Mouse (Mus musculus) MEL (cell line): ENCODE measurements around the gene Rab11fip5. TPM values are rescaled to one million over a fixed set of nuclear protein-coding genes. Genes with fewer than 3 reads are reported as not detected.

ENCODE experiments used
- DNase-seq: peaks from one replicate; pipeline ENCODE4 v3.0.0; 2011; ENCODE audit warnings: low read depth, low spot score
- H3K27ac ChIP-seq: 2 replicates; pipeline ENCODE4 v1.5.1; 2012; ENCODE audit warnings: low read depth, mild to moderate bottlenecking, control low read depth, low read length, moderate library complexity; ENCODE audit not compliant: control insufficient read depth
- H3K27me3 ChIP-seq, 2 experiments: fragments of 150-350 bp in 1 of 2; sonication (generic) in 1 of 2; 2 replicates each; pipeline ENCODE4 v1.6.1; 2012; ENCODE audit warnings: low read length in 2 of 2, mild to moderate bottlenecking in 2 of 2, improper control_type of control experiment in 1 of 2, moderate library complexity in 1 of 2; ENCODE audit not compliant: insufficient read depth in 2 of 2, control insufficient read depth in 1 of 2
- H3K36me3 ChIP-seq, 2 experiments: 2 replicates each; pipeline ENCODE4 v1.6.1; 2012 to 2014; ENCODE audit warnings: low read length in 2 of 2, improper control_type of control experiment in 1 of 2, inconsistent platforms in 1 of 2, mild to moderate bottlenecking in 1 of 2; ENCODE audit not compliant: insufficient read depth in 2 of 2, control insufficient read depth in 1 of 2
- H3K4me1 ChIP-seq, 2 experiments: fragments of 150-350 bp in 1 of 2; sonication (generic) in 1 of 2; 2 replicates each; pipeline ENCODE4 v1.6.1; 2012; ENCODE audit warnings: low read length in 2 of 2, improper control_type of control experiment in 1 of 2, mild to moderate bottlenecking in 1 of 2; ENCODE audit not compliant: insufficient read depth in 2 of 2, control insufficient read depth in 1 of 2
- H3K4me3 ChIP-seq, 2 experiments: fragments of 150-350 bp in 1 of 2; sonication (generic) in 1 of 2; 2 replicates each; pipeline ENCODE4 v1.5.1; 2012; ENCODE audit warnings: low read depth in 2 of 2, low read length in 2 of 2, mild to moderate bottlenecking in 2 of 2, moderate library complexity in 2 of 2, control low read depth in 1 of 2, improper control_type of control experiment in 1 of 2; ENCODE audit not compliant: control insufficient read depth in 1 of 2, insufficient read depth in 1 of 2
- H3K79me2 ChIP-seq: 2 replicates; pipeline ENCODE4 v1.6.1; 2012; ENCODE audit warnings: mild to moderate bottlenecking, low read length, moderate library complexity; ENCODE audit not compliant: control insufficient read depth, poor library complexity, insufficient read depth
- H3K9ac ChIP-seq: 2 replicates; pipeline ENCODE4 v1.6.1; 2012; ENCODE audit warnings: low read depth, mild to moderate bottlenecking, control low read depth, low read length, moderate library complexity; ENCODE audit not compliant: control insufficient read depth, poor library complexity, severe bottlenecking
- H3K9me3 ChIP-seq: fragments of 150-350 bp; sonication (generic); replicated peaks from 2 replicates; pipeline ENCODE4 v1.6.1; 2012; ENCODE audit warnings: mild to moderate bottlenecking, low read length, improper control_type of control experiment, moderate library complexity; ENCODE audit not compliant: insufficient read depth
- BHLHE40 ChIP-seq: IDR thresholded peaks from 2 replicates; pipeline ENCODE4 v1.6.1; 2012; ENCODE audit warnings: low read depth, mild to moderate bottlenecking, inconsistent platforms, low read length, improper control_type of control experiment, borderline replicate concordance
- CHD1 ChIP-seq: IDR thresholded peaks from 2 replicates; pipeline ENCODE4 v1.6.1; 2012; ENCODE audit warnings: low read depth, mild to moderate bottlenecking, inconsistent platforms, low read length, improper control_type of control experiment
- CHD2 ChIP-seq: IDR thresholded peaks from 2 replicates; pipeline ENCODE4 v1.6.1; 2011; ENCODE audit warnings: low read length, improper control_type of control experiment
- CTCF ChIP-seq, 3 experiments: IDR thresholded peaks in 2 of 3; conservative IDR thresholded peaks in 1 of 3; 2 replicates each; pipeline ENCODE4 v1.5.1; 2011 to 2012; ENCODE audit warnings: low read length in 3 of 3, low read depth in 2 of 3, mild to moderate bottlenecking in 2 of 3, improper control_type of control experiment in 1 of 3, inconsistent platforms in 1 of 3, mixed read lengths in 1 of 3, moderate library complexity in 1 of 3; ENCODE audit not compliant: control insufficient read depth in 1 of 3, insufficient read depth in 1 of 3, poor library complexity in 1 of 3, severe bottlenecking in 1 of 3
- ELF1 ChIP-seq: IDR thresholded peaks from 2 replicates; pipeline ENCODE4 v1.6.1; 2014; ENCODE audit warnings: low read depth, mild to moderate bottlenecking, inconsistent platforms, low read length, improper control_type of control experiment, moderate library complexity
- EP300 ChIP-seq, 2 experiments: IDR thresholded peaks; 2 replicates each; pipeline ENCODE4 v1.6.1; 2011; ENCODE audit warnings: improper control_type of control experiment in 2 of 2, low read length in 2 of 2, low read depth in 1 of 2, mild to moderate bottlenecking in 1 of 2
- GABPA ChIP-seq: IDR thresholded peaks from 2 replicates; pipeline ENCODE4 v1.6.1; 2012; ENCODE audit warnings: low read depth, mild to moderate bottlenecking, inconsistent platforms, low read length, improper control_type of control experiment, moderate library complexity
- GATA1 ChIP-seq: IDR thresholded peaks from 2 replicates; pipeline ENCODE4 v1.6.1; 2011; ENCODE audit warnings: low read depth, low read length, improper control_type of control experiment
- HCFC1 ChIP-seq: IDR thresholded peaks from 2 replicates; pipeline ENCODE4 v1.6.1; 2012; ENCODE audit warnings: low read depth, mild to moderate bottlenecking, inconsistent platforms, low read length, improper control_type of control experiment, moderate library complexity
- JUND ChIP-seq: IDR thresholded peaks from 2 replicates; pipeline ENCODE4 v1.6.1; 2011; ENCODE audit warnings: low read depth, mild to moderate bottlenecking, improper control_type of control experiment, low read length
- KAT2A ChIP-seq: conservative IDR thresholded peaks from 2 replicates; pipeline ENCODE4 v1.6.1; 2012; ENCODE audit warnings: low read depth, low read length, improper control_type of control experiment, inconsistent platforms
- MAFK ChIP-seq: IDR thresholded peaks from 2 replicates; pipeline ENCODE4 v1.6.1; 2011; ENCODE audit warnings: low read depth, mild to moderate bottlenecking, low read length, improper control_type of control experiment, borderline replicate concordance
- MAX ChIP-seq: IDR thresholded peaks from 2 replicates; pipeline ENCODE4 v1.6.1; 2011; ENCODE audit warnings: low read length, improper control_type of control experiment
- MAZ ChIP-seq: IDR thresholded peaks from 2 replicates; pipeline ENCODE4 v1.6.1; 2012; ENCODE audit warnings: low read depth, mild to moderate bottlenecking, inconsistent platforms, low read length, improper control_type of control experiment
- MEF2A ChIP-seq: IDR thresholded peaks from 2 replicates; pipeline ENCODE4 v1.6.1; 2014; ENCODE audit warnings: low read depth, mild to moderate bottlenecking, inconsistent platforms, low read length, improper control_type of control experiment; ENCODE audit not compliant: poor library complexity, insufficient replicate concordance, severe bottlenecking; ENCODE audit errors: extremely low read depth
- MXI1 ChIP-seq: IDR thresholded peaks from 2 replicates; pipeline ENCODE4 v1.6.1; 2011; ENCODE audit warnings: mild to moderate bottlenecking, low read depth, low read length, improper control_type of control experiment
- MYB ChIP-seq: IDR thresholded peaks from 2 replicates; pipeline ENCODE4 v1.6.1; 2011; ENCODE audit warnings: mild to moderate bottlenecking, low read depth, low read length, improper control_type of control experiment
- MYC ChIP-seq: IDR thresholded peaks from 2 replicates; pipeline ENCODE4 v1.6.1; 2011; ENCODE audit warnings: low read depth, mild to moderate bottlenecking, low read length, improper control_type of control experiment, moderate library complexity
- NELFE ChIP-seq: IDR thresholded peaks from 2 replicates; pipeline ENCODE4 v1.6.1; 2011; ENCODE audit warnings: low read depth, low read length, improper control_type of control experiment
- NRF1 ChIP-seq: IDR thresholded peaks from 2 replicates; pipeline ENCODE4 v1.6.1; 2014; ENCODE audit warnings: low read depth, mild to moderate bottlenecking, inconsistent platforms, low read length, improper control_type of control experiment, moderate library complexity; ENCODE audit not compliant: poor library complexity, insufficient read depth, severe bottlenecking
- POLR2A ChIP-seq, 2 experiments: IDR thresholded peaks; 2 replicates each; pipeline ENCODE4 v1.6.1; 2011 to 2012; ENCODE audit warnings: low read length in 2 of 2, mild to moderate bottlenecking in 2 of 2, control low read depth in 1 of 2, improper control_type of control experiment in 1 of 2, low read depth in 1 of 2, moderate library complexity in 1 of 2; ENCODE audit not compliant: control insufficient read depth in 1 of 2, insufficient read depth in 1 of 2, poor library complexity in 1 of 2
- POLR2AphosphoS2 ChIP-seq: IDR thresholded peaks from 2 replicates; pipeline ENCODE4 v1.6.1; 2011; ENCODE audit warnings: low read length, improper control_type of control experiment
- POLR2AphosphoS5 ChIP-seq: IDR thresholded peaks from 2 replicates; pipeline ENCODE4 v1.6.1; 2012; ENCODE audit warnings: low read depth, borderline replicate concordance, mild to moderate bottlenecking, inconsistent platforms, low read length, moderate library complexity, mixed read lengths
- RAD21 ChIP-seq: IDR thresholded peaks from 2 replicates; pipeline ENCODE4 v1.6.1; 2011; ENCODE audit warnings: mild to moderate bottlenecking, low read depth, low read length, improper control_type of control experiment
- RCOR1 ChIP-seq: IDR thresholded peaks from 2 replicates; pipeline ENCODE4 v1.6.1; 2012; ENCODE audit warnings: low read depth, mild to moderate bottlenecking, inconsistent platforms, low read length, improper control_type of control experiment
- SIN3A ChIP-seq: IDR thresholded peaks from 2 replicates; pipeline ENCODE4 v1.6.1; 2012; ENCODE audit warnings: low read length, improper control_type of control experiment, inconsistent platforms
- SMC3 ChIP-seq: IDR thresholded peaks from 2 replicates; pipeline ENCODE4 v1.6.1; 2011; ENCODE audit warnings: low read depth, low read length, improper control_type of control experiment
- TAL1 ChIP-seq: IDR thresholded peaks from 2 replicates; pipeline ENCODE4 v1.6.1; 2012; ENCODE audit warnings: mild to moderate bottlenecking, inconsistent platforms, low read length, moderate library complexity, mixed read lengths
- TBP ChIP-seq: IDR thresholded peaks from 2 replicates; pipeline ENCODE4 v1.8.0; 2011; ENCODE audit warnings: low read depth, low read length, improper control_type of control experiment
- TCF12 ChIP-seq: IDR thresholded peaks from 2 replicates; pipeline ENCODE4 v1.6.1; 2014; ENCODE audit warnings: low read depth, mild to moderate bottlenecking, inconsistent platforms, low read length, improper control_type of control experiment, moderate library complexity
- UBTF ChIP-seq: IDR thresholded peaks from 2 replicates; pipeline ENCODE4 v1.6.1; 2012; ENCODE audit warnings: low read depth, mild to moderate bottlenecking, inconsistent platforms, low read length, improper control_type of control experiment, moderate library complexity, borderline replicate concordance; ENCODE audit not compliant: insufficient read depth
- USF1 ChIP-seq: IDR thresholded peaks from 2 replicates; pipeline ENCODE4 v1.6.1; 2014; ENCODE audit warnings: low read depth, mild to moderate bottlenecking, inconsistent platforms, low read length, improper control_type of control experiment, moderate library complexity
- USF2 ChIP-seq, 2 experiments: IDR thresholded peaks; 2 replicates each; pipeline ENCODE4 v1.6.1; 2011 to 2012; ENCODE audit warnings: improper control_type of control experiment in 2 of 2, low read length in 2 of 2, borderline replicate concordance in 1 of 2, inconsistent platforms in 1 of 2, low read depth in 1 of 2, mild to moderate bottlenecking in 1 of 2; ENCODE audit not compliant: insufficient read depth in 1 of 2
- ZC3H11A ChIP-seq: IDR thresholded peaks from 2 replicates; pipeline ENCODE4 v1.6.1; 2012; ENCODE audit warnings: low read depth, mild to moderate bottlenecking, inconsistent platforms, low read length, improper control_type of control experiment
- ZKSCAN1 ChIP-seq: IDR thresholded peaks from 2 replicates; pipeline ENCODE4 v1.6.1; 2012; ENCODE audit warnings: low read depth, mild to moderate bottlenecking, inconsistent platforms, low read length, improper control_type of control experiment, moderate library complexity
- ZMIZ1 ChIP-seq: IDR thresholded peaks from 2 replicates; pipeline ENCODE4 v1.6.1; 2012; ENCODE audit warnings: low read depth, mild to moderate bottlenecking, inconsistent platforms, low read length, improper control_type of control experiment, moderate library complexity
- ZNF384 ChIP-seq: IDR thresholded peaks from 2 replicates; pipeline ENCODE4 v1.6.1; 2012; ENCODE audit warnings: low read depth, mild to moderate bottlenecking, inconsistent platforms, low read length, improper control_type of control experiment
- polyA plus RNA-seq, 2 experiments: library from polyadenylated mRNA; stranded (reverse) in 1 of 2; unstranded in 1 of 2; fragments of >175 nt in 1 of 2; fragments of >200 nt in 1 of 2; gene quantifications; 2 replicates each; pipeline versions ENCODE4 v1.2.1 to v1.2.4; 2012; ENCODE audit warnings: low replicate concordance in 2 of 2, low read depth in 1 of 2; ENCODE audit not compliant: insufficient read length in 2 of 2, insufficient read depth in 1 of 2, missing spikeins in 1 of 2
- total RNA-seq: library from RNA; depleted of rRNA; stranded (reverse); fragments of 300-350 nt; gene quantifications from 2 replicates; pipeline ENCODE4 v1.2.3, GENCODE M21; 2012

Gene Rab11fip5
- total and polyA plus RNA-seq, 3 experiments: 3.3 to 8.5 TPM; not detected in 1

GRCm38 (mm10) chr6:85410771-85411273 is 36.4 kb upstream of the Rab11fip5 start:
- Histone ChIP-seq H3K4me3 (peak overlapping the region; percentile 48 to 65), H3K4me1 (no peaks in the 10 kb centered on the region), H3K36me3 (no peaks in the 10 kb centered on the region), H3K9ac (peak overlapping the region; percentile 58), H3K9me3 (no peaks in the 10 kb centered on the region), H3K27me3 (peaks cover 3 to 10% of the 10 kb centered on the region in 2 experiments; a peak in 3 of 4 replicates), H3K79me2 (no peaks in the 10 kb centered on the region), H3K27ac (peak overlapping the region; percentile 42)
- peak; percentile 88 for DNase-seq
- TF ChIP-seq NRF1 (no peak), HCFC1 (peak; percentile 9; the same call in 1 of the 2 replicates), GATA1 (0 out of 2 replicates have a peak, but pooled peaks have one; percentile 39), POLR2A (IDR thresholded peaks at IDR 0.05; ENCODE audit: control insufficient read depth in 1 of 2, insufficient read depth in 1 of 2, low read depth in 1 of 2, low read length in 2 of 2, poor library complexity in 1 of 2) (no peak), USF2 (IDR thresholded peaks at IDR 0.05; ENCODE audit: borderline replicate concordance in 1 of 2, insufficient read depth in 1 of 2, low read depth in 1 of 2, low read length in 2 of 2) (no peak), ELF1 (0 out of 2 replicates have a peak, but pooled peaks have one; percentile 42), MXI1 (no peak), ZNF384 (0 out of 2 replicates have a peak, but pooled peaks have one; percentile 36), MYB (0 out of 2 replicates have a peak, but pooled peaks have one; percentile 16), ZKSCAN1 (no peak), MAFK (no peak), CHD1 (no peak), POLR2AphosphoS5 (no peak), CTCF (IDR thresholded peaks at IDR 0.05 in 2 of 3, conservative IDR thresholded peaks at IDR 0.05 in 1 of 3; ENCODE audit: control insufficient read depth in 1 of 3, insufficient read depth in 1 of 3, low read depth in 2 of 3, low read length in 3 of 3, poor library complexity in 1 of 3, severe bottlenecking in 1 of 3) (peak; percentile 45 to 97 (median 87)), CHD2 (no peak), TBP (no peak), NELFE (no peak), ZC3H11A (peak; percentile 88), RCOR1 (no peak; the same call in 1 of the 2 replicates), UBTF (no peak), USF1 (no peak), TAL1 (no peak), ZMIZ1 (no peak), EP300 (IDR thresholded peaks at IDR 0.05; ENCODE audit: low read depth in 1 of 2, low read length in 2 of 2) (peak in 1 of 2 experiments; percentile 8; a peak in 1 of 4 replicates), SIN3A (no peak), MAX (no peak), MYC (no peak), BHLHE40 (no peak), TCF12 (no peak), MAZ (no peak), JUND (no peak), KAT2A (no peak), RAD21 (peak; percentile 98), GABPA (no peak), POLR2AphosphoS2 (no peak), MEF2A (no peak), SMC3 (peak; percentile 86)
